Mouse (Mus musculus) heart, postnatal 10 days (tissue): ENCODE data around the gene Map3k7cl. TPM values are rescaled to one million over a fixed set of nuclear protein-coding genes. Genes with fewer than 3 reads are reported as not detected.
A peak's percentile ranks its signal among the peaks of the same experiment; 100 is the strongest.

ENCODE experiments used
- DNase-seq, 2 experiments: peaks; one replicate each; pipeline ENCODE4 v3.0.0; 2021
- intact Hi-C: fragments of 180-260 bp; cut with DNase I; formaldehyde crosslinking; loops from one replicate; pipeline ENCODE4 v1.15.1; 2025
- total RNA-seq, 2 experiments: library from RNA; stranded (reverse); gene quantifications; 2 replicates each; pipeline ENCODE4 v1.2.3; 2021

The Map3k7cl gene
- total RNA-seq, 2 experiments from 2014 or later = 5.6 to 7.4 TPM

DNA sequence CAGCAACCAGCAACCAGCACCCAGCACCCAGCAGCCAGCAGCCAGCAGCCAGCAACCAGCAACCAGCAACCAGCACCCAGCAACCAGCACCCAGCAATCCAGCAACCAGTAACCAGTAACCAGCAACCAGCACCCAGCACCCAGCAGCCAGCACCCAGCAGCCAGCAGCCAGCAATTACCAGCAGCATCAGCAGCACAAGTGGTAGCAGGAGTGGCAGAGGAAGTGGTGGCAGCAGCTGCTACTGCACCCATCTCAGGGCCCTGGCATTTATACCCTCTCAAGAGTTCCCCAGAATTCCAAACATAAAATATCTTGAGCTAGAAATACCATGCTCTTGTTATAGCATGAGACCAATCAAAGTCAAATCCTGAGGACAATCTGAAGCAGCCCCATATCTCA, 81.6 kb downstream of the Map3k7cl start:
- DNase-seq = no peak
- intact Hi-C loops = no loop called here

- DNase-seq = no peak
- intact Hi-C loops = no loop called here
These were observed 82.2 kb downstream of the Map3k7cl start for GRCm38 (mm10) chr16:87635213-87635755.

DNA sequence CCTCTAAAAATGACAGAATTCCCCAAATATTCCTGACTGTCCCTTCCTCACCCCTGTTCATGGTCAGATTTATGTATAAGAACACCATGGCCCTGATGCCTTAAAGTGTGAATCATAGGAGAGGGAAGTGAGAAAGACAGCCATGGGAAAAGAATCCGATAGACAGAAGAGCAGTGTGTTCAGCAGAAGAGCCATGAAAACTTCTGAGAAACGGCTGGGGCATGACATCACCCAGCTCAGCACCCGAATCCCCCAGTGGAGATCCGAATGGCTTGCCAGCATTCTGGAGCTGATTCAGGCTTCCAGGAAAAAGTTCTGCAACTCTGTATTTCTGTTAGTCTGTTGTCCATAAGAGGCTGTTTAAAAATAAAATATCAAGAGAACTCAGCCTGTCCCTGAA, 82.7 kb downstream of the Map3k7cl start:
- intact Hi-C loops = no loop called here
- peak; percentile 71 to 79 for DNase-seq

- intact Hi-C loops = no loop called here
- no peak for DNase-seq
These were observed 85.0 kb downstream of the Map3k7cl start for GRCm38 (mm10) chr16:87638098-87638497.

GRCm38 (mm10) chr16:87642234-87642633, 89.1 kb downstream of the Map3k7cl start:
- intact Hi-C loops = no loop called here
- no peak for DNase-seq

DNA sequence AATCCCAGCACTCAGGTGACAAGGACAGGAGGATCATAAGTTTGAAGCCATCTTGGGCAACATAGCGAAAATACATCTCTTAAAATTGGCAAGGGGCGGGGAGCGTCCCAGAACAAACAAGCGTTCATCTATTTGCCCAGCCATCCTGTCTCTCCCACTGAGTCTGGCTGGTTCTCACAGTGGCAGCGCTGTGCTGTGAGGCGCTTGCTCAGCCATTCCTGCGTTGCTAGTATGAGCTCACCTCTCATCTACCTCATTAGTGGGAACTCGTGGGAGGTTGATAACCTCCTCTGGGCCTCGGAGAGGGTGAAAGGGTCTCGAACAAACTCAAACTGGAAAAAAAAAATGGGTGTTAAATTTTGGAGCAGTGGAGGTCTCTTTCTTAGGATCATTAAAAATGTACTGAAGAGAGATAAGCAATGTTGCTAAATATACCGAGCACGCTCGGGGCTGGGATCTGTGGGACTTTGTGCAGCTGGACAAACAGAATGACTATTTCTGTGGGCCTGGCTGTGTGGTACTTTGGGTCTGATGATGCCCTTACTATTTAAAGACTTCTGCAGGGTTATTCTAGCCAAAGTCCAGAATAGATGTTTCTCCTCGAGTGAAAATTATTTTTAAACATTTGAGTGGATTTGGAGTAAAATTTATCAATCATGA, 91.1 kb downstream of the Map3k7cl start:
- intact Hi-C loops = no loop called here
- DNase-seq = no peak

Other genes starting within 250 kb of the Map3k7cl start
- gene N6amt1, start 199.1 kb upstream of the Map3k7cl start, total RNA-seq = 10 to 100 TPM; 25.4 to 27.2 TPM
- gene Ltn1, start 120.7 kb upstream of the Map3k7cl start, total RNA-seq = 10 to 100 TPM; 25.9 to 26.5 TPM
- 1 to 10 TPM; 7.4 to 8.0 TPM for gene Rwdd2b, start 112.8 kb upstream of the Map3k7cl start, total RNA-seq
- 10 to 100 TPM; 48.1 to 52.6 TPM for gene Usp16, start 98.6 kb upstream of the Map3k7cl start, total RNA-seq
- gene Cct8, start 57.5 kb upstream of the Map3k7cl start, total RNA-seq = 100 to 1,000 TPM; 177 to 194 TPM
- 10 to 100 TPM; 27.9 to 29.5 TPM for gene Bach1, start 145.6 kb downstream of the Map3k7cl start, total RNA-seq